ENCODE assay signal across 7 mouse cellular contexts in genomic region chr11:73169231-73169630, GRCm38 (mm10). TPM values are rescaled to one million over a fixed set of nuclear protein-coding genes. Genes with fewer than 3 reads are reported as not detected.
A peak's percentile ranks its signal among the peaks of the same experiment; 100 is the strongest.
DNase-seq lines count a peak whose midpoint lies in the region; TF ChIP-seq lines count a peak whose summit lies in the region.

No protein-coding gene starts in this region.

- peak; percentile 78 for TF ChIP-seq CTCF in lung, adult 2 months (IDR thresholded peaks at IDR 0.05; ENCODE audit: insufficient read depth, low read length)

- H3K4me3 ChIP-seq in lung, adult 2 months (replicated peaks; ENCODE audit: extremely low read depth, low read depth, low read length) = no peak overlapping the region

- DNase-seq in urinary bladder, postnatal 14 days (ENCODE audit: low spot score) = peak; percentile 67
- no peak for DNase-seq in urinary bladder, postnatal 10 days (ENCODE audit: low spot score)
- DNase-seq in adrenal gland, adult 2 months = peak; percentile 64
- peak; percentile 47 for DNase-seq in forelimb bud, embryonic 11.5 days (ENCODE audit: low read depth, low spot score)
- DNase-seq in kidney, postnatal 36 days = peak; percentile 67 to 87
- DNase-seq in lung, adult 2 months = peak; percentile 56
- DNase-seq in retina, postnatal 7 days (ENCODE audit: low read depth, low spot score) = peak; percentile 36

- TF ChIP-seq POLR2A in lung, adult 2 months (IDR thresholded peaks at IDR 0.05; ENCODE audit: borderline replicate concordance, extremely low read depth, low read depth, low read length) = no peak

- WGBS in lung, adult 2 months = 55% methylated on average over 4 of the region's 4 CpGs

- peaks cover 11% of the 10 kb centered on the region; the same call in 1 of the 2 replicates for H3K4me1 ChIP-seq in lung, adult 2 months (ENCODE audit: control insufficient read depth, insufficient read depth, low read length)

RNA-seq across cellular contexts. Expression of gene Emc6, which starts 7.6 kb away (rescaled TPM):
- total RNA-seq in adrenal gland, adult 2 months (2021) = 10 to 100 TPM; 86.1 to 88.7 TPM
- 91.0 and 117 TPM in 2 replicates for polyA plus RNA-seq in adrenal gland, adult 2 months (2012; rRNA removed)
- 47.9 and 55.4 TPM in 2 replicates for polyA plus RNA-seq in lung, adult 2 months (2012; rRNA removed)

RNA-seq across cellular contexts. Expression of gene Tax1bp3, which starts 7.7 kb away (rescaled TPM):
- total RNA-seq in adrenal gland, adult 2 months (2021) = 10 to 100 TPM; 71.0 to 87.8 TPM
- polyA plus RNA-seq in adrenal gland, adult 2 months (2012; rRNA removed) = 71.0 and 77.0 TPM in 2 replicates
- 109 and 123 TPM in 2 replicates for polyA plus RNA-seq in lung, adult 2 months (2012; rRNA removed)

RNA-seq across cellular contexts. Expression of gene P2rx5, which starts 9.0 kb away (rescaled TPM):
- total RNA-seq in adrenal gland, adult 2 months (2021) = 10 to 100 TPM in 1 of 2 experiments, 1 to 10 TPM in 1; 4.4 to 10.9 TPM
- 2.3 and 2.9 TPM in 2 replicates for polyA plus RNA-seq in adrenal gland, adult 2 months (2012; rRNA removed)
- polyA plus RNA-seq in lung, adult 2 months (2012; rRNA removed) = 3.2 and 5.5 TPM in 2 replicates

RNA-seq across cellular contexts. Expression of gene Ctns, which starts 29.6 kb away (rescaled TPM):
- total RNA-seq in adrenal gland, adult 2 months (2021) = 10 to 100 TPM; 16.8 to 18.3 TPM
- 11.1 and 12.5 TPM in 2 replicates for polyA plus RNA-seq in adrenal gland, adult 2 months (2012; rRNA removed)
- polyA plus RNA-seq in lung, adult 2 months (2012; rRNA removed) = 14.2 and 17.2 TPM in 2 replicates

RNA-seq across cellular contexts. Expression of gene Shpk, which starts 30.0 kb away (rescaled TPM):
- total RNA-seq in adrenal gland, adult 2 months (2021) = 10 to 100 TPM in 1 of 2 experiments, 1 to 10 TPM in 1; 8.8 to 12.4 TPM
- polyA plus RNA-seq in adrenal gland, adult 2 months (2012; rRNA removed) = 10.0 and 10.9 TPM in 2 replicates
- 3.7 and 4.4 TPM in 2 replicates for polyA plus RNA-seq in lung, adult 2 months (2012; rRNA removed)
